Mouse (Mus musculus): ENCODE measurements around the gene Agbl3. TPM values are rescaled to one million over a fixed set of nuclear protein-coding genes. Genes with fewer than 3 reads are reported as not detected.

The Agbl3 gene
- polyA plus RNA-seq, 1 experiment from 2014 or later: 4.8 TPM

DNA sequence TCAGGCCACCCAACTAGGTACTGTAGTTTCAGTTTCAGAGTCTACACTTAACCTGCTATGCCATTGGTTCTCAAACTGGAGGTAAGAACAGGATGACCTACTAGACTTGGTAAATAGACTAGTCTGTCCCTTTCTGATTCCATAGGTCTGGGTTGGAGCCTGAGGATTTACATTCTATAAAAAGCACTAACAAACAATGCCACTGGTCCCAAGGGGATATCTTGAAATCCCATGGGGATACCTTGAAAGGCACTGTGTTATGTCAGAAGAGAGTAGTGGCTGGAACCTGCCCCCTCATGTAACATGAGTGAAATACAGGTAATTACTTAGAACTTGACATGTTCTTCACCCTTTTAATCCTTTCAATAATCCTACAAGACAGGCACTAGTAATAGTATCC lies 3.8 kb upstream of the Agbl3 start:
- H3K4me2 ChIP-seq (ENCODE audit: low read depth, low read length, severe bottlenecking): no peak overlapping the region
- no peak for DNase-seq (ENCODE audit: low spot score)
- H3K27me3 ChIP-seq (ENCODE audit: control insufficient read depth, insufficient read depth, low read length): peaks cover 2% of the 10 kb centered on the region; the same call in 1 of the 2 replicates
- no peaks in the 10 kb centered on the region for H3K36me3 ChIP-seq (ENCODE audit: control insufficient read depth, insufficient read depth, low read length)
- H3K9ac ChIP-seq (ENCODE audit: low read length): no peak overlapping the region
- ATAC-seq (replicated peaks; ENCODE audit: low FRiP score): no peak
- H3K9me3 ChIP-seq (ENCODE audit: control insufficient read depth, low read length): no peaks in the 10 kb centered on the region
- H3K4me3 ChIP-seq (ENCODE audit: low read depth, low read length): no peak overlapping the region
- no peak overlapping the region for H3K27ac ChIP-seq (ENCODE audit: low read depth, low read length)
- peaks cover 2% of the 10 kb centered on the region; the same call in 1 of the 2 replicates for H3K4me1 ChIP-seq (replicated peaks; ENCODE audit: control insufficient read depth, insufficient read depth, low read length)

DNA sequence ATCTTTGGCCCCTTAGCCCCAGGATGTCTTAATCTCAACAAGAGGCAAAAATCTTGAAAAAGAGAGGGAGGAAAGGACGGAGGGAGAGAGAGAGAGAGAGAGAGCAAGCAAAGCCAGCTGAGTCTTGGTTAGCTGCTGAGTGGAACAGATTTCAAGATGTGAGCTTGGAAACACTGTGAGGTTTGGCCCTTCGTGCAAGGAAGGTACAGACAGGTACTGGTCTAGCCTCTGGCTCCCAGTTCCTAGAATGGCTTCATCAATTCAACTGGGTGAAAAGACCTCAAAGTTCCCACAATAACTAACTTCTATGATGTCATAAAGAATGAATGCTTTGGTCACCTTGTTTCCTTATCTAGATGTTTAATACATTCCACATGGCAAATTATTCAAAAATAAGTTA lies 3.1 kb upstream of the Agbl3 start:
- 76% methylated on average over 2 of the region's 2 CpGs for WGBS
- no peak overlapping the region for H3K4me2 ChIP-seq (ENCODE audit: low read depth, low read length, severe bottlenecking)
- ATAC-seq (replicated peaks; ENCODE audit: low FRiP score) (no peak), DNase-seq (ENCODE audit: low spot score) (no peak)
- H3K9ac ChIP-seq (ENCODE audit: low read length): no peak overlapping the region
- H3K36me3 ChIP-seq (ENCODE audit: control insufficient read depth, insufficient read depth, low read length): no peaks in the 10 kb centered on the region
- no peaks in the 10 kb centered on the region for H3K9me3 ChIP-seq (ENCODE audit: control insufficient read depth, low read length)
- H3K4me3 ChIP-seq (ENCODE audit: low read depth, low read length): no peak overlapping the region
- peaks cover 2% of the 10 kb centered on the region; the same call in 1 of the 2 replicates for H3K27me3 ChIP-seq (ENCODE audit: control insufficient read depth, insufficient read depth, low read length)
- H3K4me1 ChIP-seq (replicated peaks; ENCODE audit: control insufficient read depth, insufficient read depth, low read length): peaks cover 2% of the 10 kb centered on the region; the same call in 1 of the 2 replicates
- H3K27ac ChIP-seq (ENCODE audit: low read depth, low read length): no peak overlapping the region

DNA sequence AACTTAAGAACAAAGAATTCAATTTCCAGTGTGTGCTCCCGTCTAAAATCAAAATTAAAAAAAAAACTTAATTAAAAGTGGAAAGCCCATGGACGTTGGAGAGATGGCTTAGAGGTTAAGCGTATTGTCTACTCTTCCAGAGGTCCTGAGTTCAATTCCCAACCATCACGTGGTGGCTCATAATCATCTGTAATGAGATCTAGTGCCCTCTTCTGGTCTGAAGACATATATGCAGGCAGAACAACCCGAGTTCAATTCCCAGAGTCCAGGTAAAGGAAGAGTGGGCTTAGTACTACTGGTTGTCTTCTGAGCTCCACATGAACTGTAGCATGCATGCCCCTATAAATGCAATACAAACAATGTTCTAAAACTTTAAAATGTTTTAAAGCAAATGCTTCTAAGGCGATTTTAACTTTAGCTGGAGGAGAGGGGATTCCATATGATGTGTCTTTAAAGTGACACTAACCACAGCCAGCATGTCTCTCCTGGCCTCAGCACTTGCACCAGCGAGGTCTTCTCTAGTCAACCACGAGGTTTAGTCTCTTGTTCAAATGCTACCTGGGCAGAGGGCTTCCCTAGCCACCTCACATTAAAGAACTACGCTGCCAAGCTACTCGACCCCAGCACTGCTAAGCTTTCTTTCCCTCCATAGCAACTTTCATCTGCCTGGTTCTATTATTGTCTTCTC lies 2.1 kb upstream of the Agbl3 start:
- Histone ChIP-seq H3K27me3 (ENCODE audit: control insufficient read depth, insufficient read depth, low read length) (peaks cover 2% of the 10 kb centered on the region; the same call in 1 of the 2 replicates), H3K9ac (ENCODE audit: low read length) (no peak overlapping the region), H3K9me3 (ENCODE audit: control insufficient read depth, low read length) (no peaks in the 10 kb centered on the region), H3K36me3 (ENCODE audit: control insufficient read depth, insufficient read depth, low read length) (no peaks in the 10 kb centered on the region), H3K4me1 (replicated peaks; ENCODE audit: control insufficient read depth, insufficient read depth, low read length) (peaks cover 2% of the 10 kb centered on the region; the same call in 1 of the 2 replicates), H3K4me2 (ENCODE audit: low read depth, low read length, severe bottlenecking) (no peak overlapping the region), H3K27ac (ENCODE audit: low read depth, low read length) (no peak overlapping the region), H3K4me3 (ENCODE audit: low read depth, low read length) (no peak overlapping the region)
- no peak for DNase-seq (ENCODE audit: low spot score)
- no peak for ATAC-seq (replicated peaks; ENCODE audit: low FRiP score)
- 71% methylated on average over 10 of the region's 10 CpGs for WGBS

DNA sequence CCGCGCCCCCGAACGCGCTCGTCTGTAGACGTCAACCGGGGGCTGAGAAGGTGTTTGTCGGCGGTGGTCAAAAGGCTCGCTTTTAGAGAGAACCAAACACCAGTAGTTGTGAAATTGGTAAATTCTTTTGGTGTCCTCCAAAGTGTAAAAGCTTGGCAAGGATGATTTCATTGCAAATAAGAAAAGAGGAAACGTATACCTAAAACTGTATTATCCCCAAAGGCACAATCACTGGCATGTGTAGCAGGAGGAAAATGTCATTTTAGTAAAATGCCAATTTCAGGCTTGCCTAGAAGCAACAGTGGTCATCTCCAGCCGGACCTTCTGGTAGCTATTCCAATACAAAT lies 684 bp downstream of the Agbl3 start:
- H3K9me3 ChIP-seq (ENCODE audit: control insufficient read depth, low read length): no peaks in the 10 kb centered on the region
- DNase-seq (ENCODE audit: low spot score) (no peak), ATAC-seq (replicated peaks; ENCODE audit: low FRiP score) (no peak; the same call in 1 of the 2 replicates)
- peak overlapping the region; percentile 80 for H3K4me2 ChIP-seq (ENCODE audit: low read depth, low read length, severe bottlenecking)
- H3K27me3 ChIP-seq (ENCODE audit: control insufficient read depth, insufficient read depth, low read length): peaks cover 2% of the 10 kb centered on the region; the same call in 1 of the 2 replicates
- H3K4me3 ChIP-seq (ENCODE audit: low read depth, low read length): peak overlapping the region; percentile 52
- H3K4me1 ChIP-seq (replicated peaks; ENCODE audit: control insufficient read depth, insufficient read depth, low read length): peaks cover 2% of the 10 kb centered on the region; the same call in 1 of the 2 replicates
- WGBS: 8% methylated on average over 13 of the region's 13 CpGs
- H3K36me3 ChIP-seq (ENCODE audit: control insufficient read depth, insufficient read depth, low read length): no peaks in the 10 kb centered on the region
- peak overlapping the region; percentile 83 for H3K9ac ChIP-seq (ENCODE audit: low read length)
- peak overlapping the region; percentile 88; the same call in 1 of the 2 replicates for H3K27ac ChIP-seq (ENCODE audit: low read depth, low read length)

DNA sequence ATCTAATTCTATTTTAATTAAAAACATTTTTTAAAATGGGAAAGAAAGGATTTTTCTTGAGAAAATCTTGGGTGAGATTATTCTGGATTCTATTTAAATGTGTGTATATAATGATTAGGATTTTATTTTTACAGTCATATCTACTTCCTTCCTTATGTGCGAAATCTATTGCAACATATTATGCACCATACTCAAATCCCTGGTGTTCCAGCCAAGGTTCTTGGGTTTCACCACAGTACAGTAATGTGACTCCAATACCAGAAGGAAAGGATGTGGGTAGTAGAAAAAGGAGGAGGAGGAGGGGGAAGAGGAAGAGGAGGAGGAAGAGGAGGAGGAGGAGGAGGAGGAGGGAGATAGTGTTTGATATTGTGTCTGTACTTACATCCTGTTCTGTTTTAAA lies 2.3 kb downstream of the Agbl3 start:
- no peak overlapping the region for H3K27ac ChIP-seq (ENCODE audit: low read depth, low read length)
- no peaks in the 10 kb centered on the region for H3K36me3 ChIP-seq (ENCODE audit: control insufficient read depth, insufficient read depth, low read length)
- no peak overlapping the region for H3K4me2 ChIP-seq (ENCODE audit: low read depth, low read length, severe bottlenecking)
- no peak overlapping the region for H3K4me3 ChIP-seq (ENCODE audit: low read depth, low read length)
- ATAC-seq (replicated peaks; ENCODE audit: low FRiP score): no peak
- H3K9ac ChIP-seq (ENCODE audit: low read length): no peak overlapping the region
- H3K9me3 ChIP-seq (ENCODE audit: control insufficient read depth, low read length): no peaks in the 10 kb centered on the region
- WGBS: 94% methylated on average over 1 of the region's 1 CpGs
- peaks cover 2% of the 10 kb centered on the region; the same call in 1 of the 2 replicates for H3K27me3 ChIP-seq (ENCODE audit: control insufficient read depth, insufficient read depth, low read length)
- H3K4me1 ChIP-seq (replicated peaks; ENCODE audit: control insufficient read depth, insufficient read depth, low read length): peaks cover 2% of the 10 kb centered on the region; the same call in 1 of the 2 replicates
- no peak for DNase-seq (ENCODE audit: low spot score)

DNA sequence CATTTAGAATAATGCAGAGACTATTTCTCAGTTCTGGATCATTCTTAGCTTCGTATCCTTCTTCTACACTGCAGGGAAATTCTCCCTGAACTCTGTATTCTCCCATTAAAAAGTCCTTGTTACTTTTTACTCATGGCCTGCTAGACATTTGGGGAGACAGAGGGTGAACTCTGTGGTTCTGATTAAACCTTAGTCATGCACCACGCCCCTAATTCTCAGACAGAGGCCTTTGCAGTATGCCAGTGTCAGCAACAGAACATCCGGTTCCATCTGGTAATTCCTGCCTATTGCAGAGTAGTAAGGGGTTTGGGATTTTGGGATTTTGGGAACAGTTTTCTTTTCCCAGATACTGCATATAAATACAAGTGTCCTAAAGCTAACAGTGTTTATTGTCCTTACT lies 16.6 kb downstream of the Agbl3 start:
- Histone ChIP-seq H3K4me1 (replicated peaks; ENCODE audit: control insufficient read depth, insufficient read depth, low read length) (no peaks in the 10 kb centered on the region), H3K4me3 (ENCODE audit: low read depth, low read length) (no peak overlapping the region), H3K27me3 (ENCODE audit: control insufficient read depth, insufficient read depth, low read length) (no peaks in the 10 kb centered on the region), H3K9ac (ENCODE audit: low read length) (no peak overlapping the region), H3K36me3 (ENCODE audit: control insufficient read depth, insufficient read depth, low read length) (no peaks in the 10 kb centered on the region), H3K27ac (ENCODE audit: low read depth, low read length) (no peak overlapping the region), H3K4me2 (ENCODE audit: low read depth, low read length, severe bottlenecking) (no peak overlapping the region), H3K9me3 (ENCODE audit: control insufficient read depth, low read length) (no peaks in the 10 kb centered on the region)
- DNase-seq (ENCODE audit: low spot score) (no peak), ATAC-seq (replicated peaks; ENCODE audit: low FRiP score) (no peak)
- WGBS: 87% methylated on average over 3 of the region's 3 CpGs

DNA sequence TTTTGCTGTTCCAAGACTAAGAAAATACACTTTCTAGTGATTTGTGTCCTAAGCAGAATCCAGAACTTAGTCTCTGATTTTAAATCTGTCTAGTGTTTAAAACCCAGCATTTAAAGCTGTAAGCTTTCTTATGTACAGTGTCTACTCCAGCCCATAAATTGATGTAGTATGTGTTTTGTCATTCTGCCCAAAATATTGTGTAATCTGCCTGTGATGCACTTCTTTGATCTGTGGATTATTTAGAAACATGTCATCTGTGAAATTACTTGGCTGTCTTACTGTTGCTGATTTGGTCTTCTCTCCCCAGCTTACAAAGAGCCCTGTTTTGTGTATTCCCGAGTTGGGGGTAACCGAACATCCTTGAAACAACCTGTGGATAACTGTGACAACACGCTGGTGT lies 17.7 kb downstream of the Agbl3 start:
- Histone ChIP-seq H3K4me1 (replicated peaks; ENCODE audit: control insufficient read depth, insufficient read depth, low read length) (no peaks in the 10 kb centered on the region), H3K27ac (ENCODE audit: low read depth, low read length) (no peak overlapping the region), H3K4me2 (ENCODE audit: low read depth, low read length, severe bottlenecking) (no peak overlapping the region), H3K9me3 (ENCODE audit: control insufficient read depth, low read length) (no peaks in the 10 kb centered on the region), H3K9ac (ENCODE audit: low read length) (no peak overlapping the region), H3K36me3 (ENCODE audit: control insufficient read depth, insufficient read depth, low read length) (no peaks in the 10 kb centered on the region), H3K4me3 (ENCODE audit: low read depth, low read length) (no peak overlapping the region), H3K27me3 (ENCODE audit: control insufficient read depth, insufficient read depth, low read length) (no peaks in the 10 kb centered on the region)
- no peak for ATAC-seq (replicated peaks; ENCODE audit: low FRiP score)
- 84% methylated on average over 3 of the region's 3 CpGs for WGBS
- DNase-seq (ENCODE audit: low spot score): no peak

DNA sequence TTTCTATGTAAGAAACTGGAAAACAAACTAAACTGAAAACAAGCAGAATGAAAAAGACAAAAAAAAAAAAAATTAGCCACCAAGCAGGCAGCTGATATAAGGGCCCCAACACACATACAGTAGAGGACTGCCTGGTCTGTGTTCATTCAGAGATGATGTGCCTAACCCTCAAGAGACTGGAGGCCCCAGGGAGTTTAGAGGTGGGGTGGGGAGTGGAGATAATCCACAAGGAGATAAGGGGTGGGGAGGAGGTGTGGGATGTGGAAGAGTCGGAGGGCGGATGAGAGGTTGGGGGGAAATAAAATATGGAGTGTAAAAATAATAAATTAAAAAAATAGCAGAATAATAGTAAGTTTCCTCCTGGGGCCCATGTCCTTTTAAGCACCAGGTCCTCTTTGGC lies 25.4 kb downstream of the Agbl3 start:
- no peak for DNase-seq (ENCODE audit: low spot score)
- WGBS: 91% methylated on average over 2 of the region's 2 CpGs
- no peaks in the 10 kb centered on the region for H3K4me1 ChIP-seq (replicated peaks; ENCODE audit: control insufficient read depth, insufficient read depth, low read length)
- H3K4me2 ChIP-seq (ENCODE audit: low read depth, low read length, severe bottlenecking): no peak overlapping the region
- H3K9ac ChIP-seq (ENCODE audit: low read length): no peak overlapping the region
- ATAC-seq (replicated peaks; ENCODE audit: low FRiP score): no peak
- no peaks in the 10 kb centered on the region for H3K27me3 ChIP-seq (ENCODE audit: control insufficient read depth, insufficient read depth, low read length)
- H3K9me3 ChIP-seq (ENCODE audit: control insufficient read depth, low read length): no peaks in the 10 kb centered on the region
- H3K4me3 ChIP-seq (ENCODE audit: low read depth, low read length): no peak overlapping the region
- H3K36me3 ChIP-seq (ENCODE audit: control insufficient read depth, insufficient read depth, low read length): no peaks in the 10 kb centered on the region
- H3K27ac ChIP-seq (ENCODE audit: low read depth, low read length): no peak overlapping the region

DNA sequence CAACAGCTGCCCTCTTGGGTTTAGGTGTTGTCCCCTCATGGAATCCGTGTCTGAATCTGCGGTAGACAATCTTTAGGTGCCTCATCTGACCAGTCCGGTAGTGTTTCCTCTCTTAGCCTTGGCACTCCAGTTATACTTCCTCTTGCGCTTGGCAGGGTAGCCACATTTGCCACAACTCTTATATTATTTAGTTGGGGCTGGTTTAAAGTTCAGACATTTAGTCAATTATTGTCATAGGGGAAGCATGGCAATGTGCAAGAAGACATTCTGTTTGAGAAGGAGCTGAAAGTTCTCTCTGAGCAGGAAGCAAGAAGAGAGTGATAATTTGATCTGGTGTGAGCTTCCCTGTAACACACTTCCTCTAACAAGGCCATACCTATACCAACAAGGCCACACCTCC lies 30.4 kb downstream of the Agbl3 start:
- H3K27me3 ChIP-seq (ENCODE audit: control insufficient read depth, insufficient read depth, low read length): no peaks in the 10 kb centered on the region
- no peaks in the 10 kb centered on the region for H3K36me3 ChIP-seq (ENCODE audit: control insufficient read depth, insufficient read depth, low read length)
- ATAC-seq (replicated peaks; ENCODE audit: low FRiP score) (no peak), DNase-seq (ENCODE audit: low spot score) (no peak)
- H3K4me3 ChIP-seq (ENCODE audit: low read depth, low read length): no peak overlapping the region
- no peaks in the 10 kb centered on the region for H3K9me3 ChIP-seq (ENCODE audit: control insufficient read depth, low read length)
- no peaks in the 10 kb centered on the region for H3K4me1 ChIP-seq (replicated peaks; ENCODE audit: control insufficient read depth, insufficient read depth, low read length)
- no peak overlapping the region for H3K27ac ChIP-seq (ENCODE audit: low read depth, low read length)
- H3K9ac ChIP-seq (ENCODE audit: low read length): no peak overlapping the region
- 93% methylated on average over 4 of the region's 4 CpGs for WGBS
- H3K4me2 ChIP-seq (ENCODE audit: low read depth, low read length, severe bottlenecking): no peak overlapping the region
